Mouse (Mus musculus) right cerebral cortex, adult 18-20 months (tissue): ENCODE measurements at regions not wholly inside any gene's neighbourhood (a gene's known extent, or its start where the extent isn't known, plus 50 kb on each side); places are given as distances from the start of the nearest gene placed in this dataset.
A peak's percentile ranks its signal among the peaks of the same experiment; 100 is the strongest.
"Not testable (repeated sequence)": the region's sequence is repeated elsewhere in the genome, so short reads cannot be mapped to it uniquely, and the experiment has no call there.

ENCODE experiments used
- DNase-seq: peaks from one replicate; pipeline ENCODE4 v3.0.0; 2022; ENCODE audit warnings: mixed read lengths

GRCm38 (mm10) chr3:17452984-17453383, 495.2 kb upstream of the Cypt12 start:
- DNase-seq = no peak

- DNase-seq = no peak
These were observed 487.7 kb upstream of the Cypt12 start for GRCm38 (mm10) chr3:17460545-17460944.

- DNase-seq = no peak
These were observed 486.8 kb upstream of the Cypt12 start for GRCm38 (mm10) chr3:17461365-17461764.

GRCm38 (mm10) chr3:17473812-17474211, 474.4 kb upstream of the Cypt12 start:
- no peak for DNase-seq

GRCm38 (mm10) chr3:17489240-17490142, 458.7 kb upstream of the Cypt12 start:
- no peak for DNase-seq

GRCm38 (mm10) chr3:17490632-17491031, 457.6 kb upstream of the Cypt12 start:
- no peak for DNase-seq

GRCm38 (mm10) chr3:17498291-17498690, 449.9 kb upstream of the Cypt12 start:
- no peak for DNase-seq

- no peak for DNase-seq
These were observed 446.7 kb upstream of the Cypt12 start for GRCm38 (mm10) chr3:17501556-17501955.

GRCm38 (mm10) chr3:17541346-17541745, 406.9 kb upstream of the Cypt12 start:
- no peak for DNase-seq

GRCm38 (mm10) chr3:17547559-17548059, 400.6 kb upstream of the Cypt12 start:
- no peak for DNase-seq

- DNase-seq = no peak
These were observed 365.7 kb upstream of the Cypt12 start for GRCm38 (mm10) chr3:17582487-17582886.

GRCm38 (mm10) chr3:17589956-17590546, 358.2 kb upstream of the Cypt12 start:
- DNase-seq = no peak

GRCm38 (mm10) chr3:17592463-17592862, 355.7 kb upstream of the Cypt12 start:
- DNase-seq = no peak

- no peak for DNase-seq
These were observed 351.8 kb upstream of the Cypt12 start for GRCm38 (mm10) chr3:17596365-17596764.

- DNase-seq = no peak
These were observed 334.7 kb upstream of the Cypt12 start for GRCm38 (mm10) chr3:17613486-17613885.

GRCm38 (mm10) chr3:17616439-17617070, 331.7 kb upstream of the Cypt12 start:
- peak; percentile 53 for DNase-seq

- DNase-seq = no peak
These were observed 328.7 kb upstream of the Cypt12 start for GRCm38 (mm10) chr3:17619489-17619888.

GRCm38 (mm10) chr3:17619890-17620289, 328.3 kb upstream of the Cypt12 start:
- peak; percentile 79 for DNase-seq

GRCm38 (mm10) chr3:17620398-17620797, 327.8 kb upstream of the Cypt12 start:
- DNase-seq = no peak

- DNase-seq = no peak
These were observed 315.7 kb upstream of the Cypt12 start for GRCm38 (mm10) chr3:17632484-17632883.

- DNase-seq = no peak
These were observed 311.9 kb upstream of the Cypt12 start for GRCm38 (mm10) chr3:17636276-17636675.

GRCm38 (mm10) chr3:17659988-17660387, 288.2 kb upstream of the Cypt12 start:
- DNase-seq = not testable (repeated sequence)

GRCm38 (mm10) chr3:17661987-17662386, 286.2 kb upstream of the Cypt12 start:
- no peak for DNase-seq

- DNase-seq = peak; percentile 7
These were observed 281.2 kb upstream of the Cypt12 start for GRCm38 (mm10) chr3:17667016-17667415.
